Mouse (Mus musculus) heart, embryonic 15.5 days (tissue): Measurements from ENCODE around the gene Pkd1. TPM values are rescaled to one million over a fixed set of nuclear protein-coding genes. Genes with fewer than 3 reads are reported as not detected.
A peak's percentile ranks its signal among the peaks of the same experiment; 100 is the strongest.

ENCODE experiments used
- ATAC-seq: fragments of 200-750 bp; cut with Nextera tagmentation; replicated peaks from 2 replicates; pipeline ENCODE4 v1.8.0; 2017; ENCODE audit warnings: low read depth, moderate TSS enrichment; ENCODE audit not compliant: insufficient number of reproducible peaks, insufficient read depth, low FRiP score
- H3K27ac ChIP-seq: fragments of 300-500 bp; sonication (generic); 2 replicates; pipeline ENCODE4 v1.5.1; 2015; ENCODE audit warnings: mild to moderate bottlenecking, inconsistent platforms
- H3K27me3 ChIP-seq: fragments of 300-500 bp; sonication (generic); 2 replicates; pipeline ENCODE4 v1.6.1; 2015; ENCODE audit warnings: inconsistent platforms
- H3K36me3 ChIP-seq: fragments of 300-500 bp; sonication (generic); 2 replicates; pipeline ENCODE4 v1.6.1; 2015; ENCODE audit warnings: mild to moderate bottlenecking, inconsistent platforms
- H3K4me1 ChIP-seq: fragments of 300-500 bp; sonication (generic); replicated peaks from 2 replicates; pipeline ENCODE4 v1.6.1; 2015; ENCODE audit warnings: inconsistent platforms
- H3K4me2 ChIP-seq: fragments of 300-500 bp; sonication (generic); 2 replicates; pipeline ENCODE4 v1.6.1; 2015; ENCODE audit warnings: inconsistent platforms, mild to moderate bottlenecking, moderate library complexity
- H3K4me3 ChIP-seq: fragments of 300-500 bp; sonication (generic); 2 replicates; pipeline ENCODE4 v1.5.1; 2015; ENCODE audit warnings: mild to moderate bottlenecking, inconsistent platforms
- H3K9ac ChIP-seq: fragments of 300-500 bp; sonication (generic); 2 replicates; pipeline ENCODE4 v1.6.1; 2015; ENCODE audit warnings: mild to moderate bottlenecking, inconsistent platforms
- H3K9me3 ChIP-seq: fragments of 300-500 bp; sonication (generic); replicated peaks from 2 replicates; pipeline ENCODE4 v1.6.1; 2016; ENCODE audit warnings: inconsistent platforms
- WGBS: fragments of 180-500 bp; shearing (Covaris S2); methylation state at CpG from one replicate; pipeline ENCODE4 v1.1.7; 2015; ENCODE audit warnings: mixed read lengths; 5-methylcytosine and 5-hydroxymethylcytosine counted together
- polyA plus RNA-seq: library from polyadenylated mRNA; unstranded; fragments of >200 nt; fragmentation: Nextera tagmentation; extraction: Ambion mirVana; gene quantifications from 2 replicates; pipeline ENCODE4 v1.2.1, GENCODE M21; 2015

The Pkd1 gene
- polyA plus RNA-seq, 1 experiment from 2014 or later, result 12.4 TPM

GRCm38 (mm10) chr17:24551050-24551444, 1.4 kb downstream of the Pkd1 start:
- Histone ChIP-seq H3K9ac (peak overlapping the region; percentile 83), H3K4me3 (peak overlapping the region; percentile 80), H3K4me2 (peak overlapping the region; percentile 77), H3K27me3 (no peaks in the 10 kb centered on the region), H3K36me3 (no peaks in the 10 kb centered on the region), H3K4me1 (peaks cover 27% of the 10 kb centered on the region), H3K9me3 (no peaks in the 10 kb centered on the region), H3K27ac (no peak overlapping the region)
- ATAC-seq, result no peak
- 60% methylated on average over 3 of the region's 3 CpGs for WGBS

GRCm38 (mm10) chr17:24557091-24557490, 7.5 kb downstream of the Pkd1 start:
- Histone ChIP-seq H3K4me2 (no peak overlapping the region), H3K27ac (peak overlapping the region; percentile 86), H3K9ac (no peak overlapping the region), H3K27me3 (no peaks in the 10 kb centered on the region), H3K36me3 (no peaks in the 10 kb centered on the region), H3K9me3 (no peaks in the 10 kb centered on the region), H3K4me1 (peaks cover 43% of the 10 kb centered on the region), H3K4me3 (no peak overlapping the region)
- no peak; the same call in 1 of the 2 replicates for ATAC-seq
- WGBS, result 72% methylated on average over 7 of the region's 7 CpGs

GRCm38 (mm10) chr17:24558600-24559099, 9.0 kb downstream of the Pkd1 start:
- Histone ChIP-seq H3K4me3 (no peak overlapping the region), H3K27me3 (no peaks in the 10 kb centered on the region), H3K9ac (no peak overlapping the region), H3K9me3 (no peaks in the 10 kb centered on the region), H3K4me1 (peaks cover 46% of the 10 kb centered on the region), H3K4me2 (peak overlapping the region; percentile 20), H3K27ac (peak overlapping the region; percentile 86), H3K36me3 (no peaks in the 10 kb centered on the region)
- peak; percentile 40; the same call in 1 of the 2 replicates for ATAC-seq
- WGBS, result 51% methylated on average over 4 of the region's 4 CpGs

- WGBS, result 57% methylated on average over 3 of the region's 3 CpGs
- no peak overlapping the region for H3K9ac ChIP-seq
- no peak overlapping the region for H3K4me3 ChIP-seq
- H3K4me1 ChIP-seq, result peaks cover 49% of the 10 kb centered on the region
- no peaks in the 10 kb centered on the region for H3K36me3 ChIP-seq
- no peaks in the 10 kb centered on the region for H3K9me3 ChIP-seq
- peak; percentile 60 for ATAC-seq
- H3K4me2 ChIP-seq, result peak overlapping the region; percentile 20
- no peaks in the 10 kb centered on the region for H3K27me3 ChIP-seq
- peak overlapping the region; percentile 86 for H3K27ac ChIP-seq
Measured at GRCm38 (mm10) chr17:24559146-24559545, 9.5 kb downstream of the Pkd1 start.

- Histone ChIP-seq H3K27ac (no peak overlapping the region; the same call in 1 of the 2 replicates), H3K4me1 (peaks cover 49% of the 10 kb centered on the region), H3K27me3 (no peaks in the 10 kb centered on the region), H3K9me3 (no peaks in the 10 kb centered on the region), H3K36me3 (no peaks in the 10 kb centered on the region; the same call in 1 of the 2 replicates), H3K4me2 (no peak overlapping the region), H3K4me3 (no peak overlapping the region), H3K9ac (no peak overlapping the region)
- ATAC-seq, result no peak
- 71% methylated on average over 5 of the region's 5 CpGs for WGBS
Measured at GRCm38 (mm10) chr17:24560301-24561028, 10.8 kb downstream of the Pkd1 start.

- WGBS, result 90% methylated on average over 2 of the region's 2 CpGs
- no peak for ATAC-seq
Measured at GRCm38 (mm10) chr17:24561592-24561991, 12.0 kb downstream of the Pkd1 start.

GRCm38 (mm10) chr17:24563638-24564037, 14.0 kb downstream of the Pkd1 start:
- no peak overlapping the region for H3K4me2 ChIP-seq
- no peak overlapping the region for H3K9ac ChIP-seq
- no peaks in the 10 kb centered on the region for H3K9me3 ChIP-seq
- peaks cover 4% of the 10 kb centered on the region; the same call in 1 of the 2 replicates for H3K36me3 ChIP-seq
- H3K4me3 ChIP-seq, result no peak overlapping the region
- WGBS, result 72% methylated on average over 5 of the region's 5 CpGs
- no peak overlapping the region for H3K27ac ChIP-seq
- ATAC-seq, result no peak
- H3K27me3 ChIP-seq, result no peaks in the 10 kb centered on the region
- peaks cover 46% of the 10 kb centered on the region for H3K4me1 ChIP-seq

More at GRCm38 (mm10) chr17:24561592-24561991, 12.0 kb downstream of the Pkd1 start:
- Histone ChIP-seq H3K27ac (no peak overlapping the region), H3K27me3 (no peaks in the 10 kb centered on the region), H3K9me3 (no peaks in the 10 kb centered on the region), H3K9ac (no peak overlapping the region), H3K4me1 (peaks cover 54% of the 10 kb centered on the region), H3K4me3 (no peak overlapping the region), H3K36me3 (no peaks in the 10 kb centered on the region; the same call in 1 of the 2 replicates), H3K4me2 (no peak overlapping the region)

- no peak overlapping the region for H3K27ac ChIP-seq
- H3K9me3 ChIP-seq, result no peaks in the 10 kb centered on the region
- no peaks in the 10 kb centered on the region for H3K27me3 ChIP-seq
- WGBS, result 89% methylated on average over 4 of the region's 4 CpGs
- no peak overlapping the region for H3K9ac ChIP-seq
- H3K4me3 ChIP-seq, result no peak overlapping the region
- no peak for ATAC-seq
- H3K4me1 ChIP-seq, result peaks cover 38% of the 10 kb centered on the region
- no peak overlapping the region for H3K4me2 ChIP-seq
- H3K36me3 ChIP-seq, result peaks cover 12% of the 10 kb centered on the region
Measured at GRCm38 (mm10) chr17:24564422-24564821, 14.8 kb downstream of the Pkd1 start.

GRCm38 (mm10) chr17:24565092-24565491, 15.5 kb downstream of the Pkd1 start:
- Histone ChIP-seq H3K27me3 (no peaks in the 10 kb centered on the region), H3K27ac (no peak overlapping the region), H3K4me2 (no peak overlapping the region), H3K36me3 (peaks cover 18% of the 10 kb centered on the region), H3K4me3 (no peak overlapping the region), H3K9ac (no peak overlapping the region), H3K4me1 (peaks cover 35% of the 10 kb centered on the region), H3K9me3 (no peaks in the 10 kb centered on the region)
- no peak for ATAC-seq
- 86% methylated on average over 3 of the region's 3 CpGs for WGBS

GRCm38 (mm10) chr17:24565792-24566191, 16.2 kb downstream of the Pkd1 start:
- WGBS, result 87% methylated on average over 3 of the region's 3 CpGs
- Histone ChIP-seq H3K4me2 (no peak overlapping the region), H3K9me3 (no peaks in the 10 kb centered on the region), H3K27ac (no peak overlapping the region), H3K4me3 (no peak overlapping the region), H3K27me3 (no peaks in the 10 kb centered on the region), H3K4me1 (peaks cover 28% of the 10 kb centered on the region), H3K9ac (no peak overlapping the region), H3K36me3 (peaks cover 18% of the 10 kb centered on the region)
- ATAC-seq, result no peak

GRCm38 (mm10) chr17:24567034-24567779, 17.6 kb downstream of the Pkd1 start:
- no peak overlapping the region for H3K9ac ChIP-seq
- H3K27ac ChIP-seq, result 0 out of 2 replicates have a peak overlapping the region, but pooled peaks have one; percentile 13
- no peaks in the 10 kb centered on the region for H3K9me3 ChIP-seq
- peaks cover 27% of the 10 kb centered on the region for H3K36me3 ChIP-seq
- H3K4me1 ChIP-seq, result peaks cover 25% of the 10 kb centered on the region
- peak; percentile 36; the same call in 1 of the 2 replicates for ATAC-seq
- no peak overlapping the region for H3K4me2 ChIP-seq
- no peak overlapping the region for H3K4me3 ChIP-seq
- WGBS, result 46% methylated on average over 8 of the region's 8 CpGs
- no peaks in the 10 kb centered on the region for H3K27me3 ChIP-seq
